In genomic region chr16:43309968-43310431, GRCm38 (mm10) we compare ENCODE assay signal across 11 mouse cellular contexts.
DNase-seq lines count a peak whose midpoint lies in the region; ATAC-seq and TF ChIP-seq lines count a peak whose summit lies in the region.
"Had no signal": no experiment of that assay in that cellular context is flagged by ENCODE, and none has a peak within 500 bp of the region (broad histone marks: within the 10 kb centered on the region; RNA-seq: fewer than 3 reads in every experiment).

No protein-coding gene starts in this region.

- peak overlapping the region; percentile 39 for H3K27ac ChIP-seq in neural tube, embryonic 11.5 days (ENCODE audit: low read depth, low read length)
- H3K27ac ChIP-seq in embryonic facial prominence, embryonic 14.5 days (replicated peaks; ENCODE audit: low read depth, low read length) = 0 out of 2 replicates have a peak overlapping the region, but pooled peaks have one; percentile 17
- peak overlapping the region; percentile 62; the same call in 1 of the 2 replicates for H3K27ac ChIP-seq in limb, embryonic 11.5 days (replicated peaks; ENCODE audit: low read depth, low read length)
- no peak overlapping the region for H3K27ac ChIP-seq in lung, postnatal 0 days (ENCODE audit: low read length)
- no peak overlapping the region for H3K27ac ChIP-seq in liver, postnatal 0 days (ENCODE audit: low read depth)

- peaks cover 9% of the 10 kb centered on the region for H3K4me1 ChIP-seq in neural tube, embryonic 11.5 days (ENCODE audit: control insufficient read depth, insufficient read depth, low read length)
- H3K4me1 ChIP-seq in embryonic facial prominence, embryonic 14.5 days (ENCODE audit: control insufficient read depth, insufficient read depth, low read length) = peaks cover 12% of the 10 kb centered on the region
- H3K4me1 ChIP-seq in limb, embryonic 11.5 days (ENCODE audit: control insufficient read depth, insufficient read depth, low read length) = 0 out of 2 replicates have a peak, but pooled peaks cover 3% of the 10 kb centered on the region
- H3K4me1 ChIP-seq in lung, postnatal 0 days (ENCODE audit: insufficient read depth, low read depth, low read length) = no peaks in the 10 kb centered on the region
- H3K4me1 ChIP-seq in liver, postnatal 0 days (ENCODE audit: insufficient read depth) = no peaks in the 10 kb centered on the region

- no peaks in the 10 kb centered on the region for H3K9me3 ChIP-seq in neural tube, embryonic 11.5 days (ENCODE audit: control insufficient read depth, low read length)
- no peaks in the 10 kb centered on the region for H3K9me3 ChIP-seq in embryonic facial prominence, embryonic 14.5 days (ENCODE audit: control insufficient read depth, low read length)
- H3K9me3 ChIP-seq in limb, embryonic 11.5 days (ENCODE audit: control insufficient read depth, low read length) = no peaks in the 10 kb centered on the region
- H3K9me3 ChIP-seq in lung, postnatal 0 days (ENCODE audit: low read length) = no peaks in the 10 kb centered on the region
- H3K9me3 ChIP-seq in liver, postnatal 0 days (ENCODE audit: low read length) = no peaks in the 10 kb centered on the region

- TF ChIP-seq EP300 in lung, postnatal 0 days (IDR thresholded peaks at IDR 0.05) = no peak
- no peak for TF ChIP-seq EP300 in liver, postnatal 0 days (IDR thresholded peaks at IDR 0.05; ENCODE audit: low read depth)

- H3K9ac ChIP-seq in neural tube, embryonic 11.5 days (ENCODE audit: low read length) = 0 out of 2 replicates have a peak overlapping the region, but pooled peaks have one; percentile 4
- no peak overlapping the region for H3K9ac ChIP-seq in embryonic facial prominence, embryonic 14.5 days (ENCODE audit: low read depth, low read length)
- 0 out of 2 replicates have a peak overlapping the region, but pooled peaks have one; percentile 17 for H3K9ac ChIP-seq in limb, embryonic 11.5 days (ENCODE audit: low read length)
- no peak overlapping the region for H3K9ac ChIP-seq in lung, postnatal 0 days (replicated peaks; ENCODE audit: low read depth)
- no peak overlapping the region for H3K9ac ChIP-seq in liver, postnatal 0 days (replicated peaks)

- H3K36me3 ChIP-seq in neural tube, embryonic 11.5 days (ENCODE audit: control insufficient read depth, insufficient read depth, low read length) = no peaks in the 10 kb centered on the region
- no peaks in the 10 kb centered on the region for H3K36me3 ChIP-seq in embryonic facial prominence, embryonic 14.5 days (ENCODE audit: control insufficient read depth, insufficient read depth, low read length)
- no peaks in the 10 kb centered on the region for H3K36me3 ChIP-seq in limb, embryonic 11.5 days (ENCODE audit: control insufficient read depth, insufficient read depth, low read length)
- no peaks in the 10 kb centered on the region for H3K36me3 ChIP-seq in lung, postnatal 0 days (ENCODE audit: insufficient read depth, low read length)
- no peaks in the 10 kb centered on the region for H3K36me3 ChIP-seq in liver, postnatal 0 days (replicated peaks; ENCODE audit: insufficient read depth, low read length)

- TF ChIP-seq CTCF in lung, postnatal 0 days (IDR thresholded peaks at IDR 0.05) = no peak
- TF ChIP-seq CTCF in liver, postnatal 0 days (IDR thresholded peaks at IDR 0.05; ENCODE audit: low read depth) = no peak

- no peak overlapping the region for H3K4me3 ChIP-seq in neural tube, embryonic 11.5 days (ENCODE audit: low read depth, low read length)
- no peak overlapping the region for H3K4me3 ChIP-seq in embryonic facial prominence, embryonic 14.5 days (ENCODE audit: low read depth, low read length)
- no peak overlapping the region for H3K4me3 ChIP-seq in limb, embryonic 11.5 days (ENCODE audit: low read depth, low read length)
- no peak overlapping the region for H3K4me3 ChIP-seq in lung, postnatal 0 days (ENCODE audit: low read depth, low read length)
- no peak overlapping the region for H3K4me3 ChIP-seq in liver, postnatal 0 days (ENCODE audit: low read depth, low read length)
- H3K4me3 ChIP-seq: erythroblast, embryonic 14.5 days had no signal

- WGBS in neural tube, embryonic 11.5 days = 19% methylated on average over 4 of the region's 4 CpGs
- WGBS in embryonic facial prominence, embryonic 14.5 days = 28% methylated on average over 4 of the region's 4 CpGs
- WGBS in limb, embryonic 11.5 days = 25% methylated on average over 4 of the region's 4 CpGs
- 57% methylated on average over 4 of the region's 4 CpGs for WGBS in lung, postnatal 0 days
- 68% methylated on average over 4 of the region's 4 CpGs for WGBS in liver, postnatal 0 days (ENCODE audit: insufficient replicate concordance)

- ATAC-seq in neural tube, embryonic 11.5 days (ENCODE audit: insufficient read depth, low FRiP score, low TSS enrichment) = peak; percentile 91
- no peak for ATAC-seq in embryonic facial prominence, embryonic 14.5 days (ENCODE audit: low read depth)
- no peak; the same call in 1 of the 2 replicates for ATAC-seq in limb, embryonic 11.5 days (ENCODE audit: insufficient number of reproducible peaks, low FRiP score, low TSS enrichment, low read depth)
- no peak for ATAC-seq in lung, postnatal 0 days
- no peak for ATAC-seq in liver, postnatal 0 days

- no peaks in the 10 kb centered on the region for H3K27me3 ChIP-seq in neural tube, embryonic 11.5 days (ENCODE audit: control insufficient read depth, insufficient read depth, low read length)
- no peaks in the 10 kb centered on the region for H3K27me3 ChIP-seq in embryonic facial prominence, embryonic 14.5 days (replicated peaks; ENCODE audit: control insufficient read depth, insufficient read depth, low read length)
- no peaks in the 10 kb centered on the region for H3K27me3 ChIP-seq in limb, embryonic 11.5 days (ENCODE audit: control insufficient read depth, insufficient read depth, low read length)
- H3K27me3 ChIP-seq in lung, postnatal 0 days (replicated peaks; ENCODE audit: insufficient read depth, low read length) = no peaks in the 10 kb centered on the region
- no peaks in the 10 kb centered on the region for H3K27me3 ChIP-seq in liver, postnatal 0 days (ENCODE audit: insufficient read depth, low read length)

- H3K4me2 ChIP-seq in neural tube, embryonic 11.5 days (ENCODE audit: low read depth) = no peak overlapping the region
- no peak overlapping the region for H3K4me2 ChIP-seq in embryonic facial prominence, embryonic 14.5 days (ENCODE audit: low read depth, low read length)
- 0 out of 2 replicates have a peak overlapping the region, but pooled peaks have one; percentile 10 for H3K4me2 ChIP-seq in limb, embryonic 11.5 days (ENCODE audit: low read depth, severe bottlenecking)
- no peak overlapping the region for H3K4me2 ChIP-seq in lung, postnatal 0 days (replicated peaks; ENCODE audit: low read depth, low read length)
- no peak overlapping the region for H3K4me2 ChIP-seq in liver, postnatal 0 days (ENCODE audit: low read depth, low read length)

- DNase-seq in neural tube, embryonic 11.5 days (ENCODE audit: low spot score) = peak; percentile 50
- no peak for DNase-seq in neural tube, embryonic 10.5 days (ENCODE audit: extremely low spot score, low spot score)
- DNase-seq in embryonic facial prominence, embryonic 14.5 days (ENCODE audit: low spot score) = no peak
- DNase-seq in limb, embryonic 11.5 days (ENCODE audit: low spot score) = no peak
- DNase-seq in retina, postnatal 1 day = peak; percentile 25
- no peak for DNase-seq in lung, postnatal 0 days (ENCODE audit: low spot score)
- DNase-seq in liver, postnatal 0 days = no peak
- no peak for DNase-seq in thymus, postnatal 4 days
- DNase-seq: liver; thymus, postnatal 14 days had no signal

Comparison
In these comparisons a context has a peak if more than half of its experiments do, and no peak if none do; other contexts are left out.
1. DNase-seq: peak in neural tube, embryonic 11.5 days (single experiment) and retina, postnatal 1 day (single experiment); none in neural tube, embryonic 10.5 days (single experiment), embryonic facial prominence, embryonic 14.5 days (single experiment), limb, embryonic 11.5 days (single experiment), lung, postnatal 0 days (single experiment), liver, postnatal 0 days (single experiment) and thymus, postnatal 4 days (single experiment).
2. H3K27ac ChIP-seq: peak in neural tube, embryonic 11.5 days (single experiment), embryonic facial prominence, embryonic 14.5 days (single experiment) and limb, embryonic 11.5 days (single experiment); none in lung, postnatal 0 days (single experiment) and liver, postnatal 0 days (single experiment).
3. H3K9ac ChIP-seq: peak in neural tube, embryonic 11.5 days (single experiment) and limb, embryonic 11.5 days (single experiment); none in embryonic facial prominence, embryonic 14.5 days (single experiment), lung, postnatal 0 days (single experiment) and liver, postnatal 0 days (single experiment).